Mouse (Mus musculus) testis, postnatal 10 days (tissue): ENCODE data around the gene Nlrp4a.
"Not testable (repeated sequence)": the region's sequence is repeated elsewhere in the genome, so short reads cannot be mapped to it uniquely, and the experiment has no call there.

Source experiments
- DNase-seq: peaks from one replicate; pipeline ENCODE4 v3.0.0; 2021; ENCODE audit warnings: low spot score

Nlrp4a gene

DNA sequence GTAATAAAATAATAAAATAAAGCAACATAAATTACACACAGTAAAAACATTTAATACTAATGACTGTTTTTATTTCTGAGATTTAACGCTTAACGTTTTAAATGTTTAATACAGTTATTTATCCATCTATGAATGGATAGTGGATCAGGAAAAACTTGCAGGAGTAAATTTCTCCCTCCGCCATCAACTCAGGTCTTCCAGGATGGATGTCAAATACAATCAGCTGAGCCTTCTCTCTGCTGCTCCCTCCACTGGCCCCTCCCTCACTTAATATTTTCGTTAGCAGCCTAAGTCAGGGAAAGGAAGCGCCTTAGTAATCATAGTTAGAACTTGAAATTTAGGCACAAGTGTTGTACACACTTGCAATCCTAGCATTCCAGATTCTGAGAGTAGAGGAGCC, at the start of gene Nlrp4a:
Nlrp4a (plus strand) TSS at position 301 of the 400 bp plus-strand sequence.
- DNase-seq, result no peak

DNA sequence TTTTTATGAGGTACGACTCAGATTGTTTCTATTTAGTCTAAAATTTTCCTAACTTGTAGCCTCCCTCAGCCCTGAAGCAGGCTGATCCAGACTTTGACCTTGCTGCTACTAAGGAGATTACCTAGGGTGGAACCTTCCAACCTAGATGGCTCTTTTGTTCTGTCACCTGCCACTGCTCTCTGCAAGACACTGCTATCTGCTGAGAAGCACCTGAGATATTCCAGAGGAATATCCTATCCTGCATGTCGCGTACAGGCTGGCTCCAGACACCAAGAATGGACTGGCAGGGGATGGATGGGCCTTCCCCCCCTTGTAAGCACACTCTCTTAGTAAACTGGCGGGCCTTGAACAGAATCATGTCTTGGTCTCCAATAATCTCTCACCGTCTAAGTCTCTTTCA, 48.2 kb upstream of the Nlrp4a start:
- not testable (repeated sequence) for DNase-seq

DNA sequence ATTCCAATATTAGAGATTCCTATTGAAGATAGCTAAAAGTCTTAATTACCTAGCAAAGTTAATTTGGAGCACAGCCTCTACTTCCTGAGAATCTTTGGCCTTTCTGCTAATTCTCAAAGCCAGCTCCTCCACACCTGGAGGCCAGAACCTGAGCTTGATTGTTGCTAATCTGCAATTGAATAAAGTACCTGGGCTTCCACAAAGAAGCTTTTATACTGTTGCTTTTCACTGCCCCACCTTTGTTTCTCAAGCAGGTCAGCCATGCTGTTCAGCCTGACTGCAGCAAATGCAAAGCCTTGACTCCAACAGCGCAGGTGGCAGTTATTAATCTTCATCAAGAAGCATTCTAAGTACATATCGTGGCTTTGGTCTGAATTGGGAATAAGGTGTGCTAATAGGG, 43.8 kb upstream of the Nlrp4a start:
- not testable (repeated sequence) for DNase-seq

DNA sequence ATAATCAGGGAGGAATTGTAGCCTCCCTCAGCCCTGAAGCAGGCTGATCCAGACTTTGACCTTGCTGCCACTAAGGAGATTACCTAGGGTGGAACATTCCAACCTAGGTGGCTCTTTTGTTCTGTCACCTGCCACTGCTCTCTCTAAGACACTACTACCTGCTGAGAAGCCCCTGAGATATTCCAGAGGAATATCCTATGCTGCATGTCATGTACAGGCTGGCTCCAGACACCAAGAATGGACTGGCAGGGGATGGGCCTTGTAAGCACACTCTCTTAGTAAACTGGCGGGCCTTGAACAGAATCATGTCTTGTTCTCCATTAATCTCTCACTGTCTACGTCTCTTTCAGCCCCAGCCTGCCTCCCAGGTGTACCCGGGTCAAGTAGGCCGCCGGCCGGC, 43.1 kb upstream of the Nlrp4a start:
- not testable (repeated sequence) for DNase-seq

DNA sequence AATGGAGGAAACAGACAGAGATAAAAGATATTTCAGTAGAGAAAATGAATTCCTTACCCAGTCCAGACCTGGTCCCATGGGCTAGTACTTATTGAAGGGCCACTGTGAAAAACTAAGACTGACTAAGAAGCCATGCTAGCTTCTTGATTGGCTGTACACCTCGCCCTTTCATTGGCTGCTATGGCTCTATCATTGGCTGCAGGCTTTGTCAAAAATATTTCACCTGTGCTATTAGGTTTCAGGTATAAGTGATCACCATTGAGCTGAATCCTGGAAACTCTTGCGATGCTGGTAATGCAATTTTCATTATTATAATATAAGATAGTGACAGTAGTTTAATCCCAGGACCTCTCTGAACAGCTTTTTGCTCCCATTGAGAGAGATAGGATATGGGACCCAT, 31.3 kb upstream of the Nlrp4a start, which contains the start of gene Nlrp9c:
Nlrp9c (minus strand) TSS at position 101 of the 400 bp plus-strand sequence.
- DNase-seq, result not testable (repeated sequence)

DNA sequence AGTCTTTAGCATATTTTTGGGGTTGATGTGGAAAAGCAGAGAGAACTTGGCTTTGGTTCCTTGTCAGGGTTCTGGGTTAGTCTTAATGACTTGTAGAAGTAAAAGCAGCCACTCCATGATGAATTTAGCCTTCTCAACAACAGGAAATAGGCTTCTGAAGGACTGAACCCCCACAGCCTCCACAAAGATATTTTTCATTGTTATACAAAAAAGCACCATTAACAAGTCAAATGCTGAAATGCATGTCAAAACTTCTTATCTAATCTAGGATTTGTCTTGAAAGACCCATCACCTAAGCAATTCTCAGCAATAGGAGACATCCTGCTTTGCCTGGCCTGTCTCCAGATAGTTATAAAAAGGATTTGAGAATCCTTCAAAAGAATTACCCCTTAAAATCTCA, 41.8 kb downstream of the Nlrp4a start:
- DNase-seq, result no peak

DNA sequence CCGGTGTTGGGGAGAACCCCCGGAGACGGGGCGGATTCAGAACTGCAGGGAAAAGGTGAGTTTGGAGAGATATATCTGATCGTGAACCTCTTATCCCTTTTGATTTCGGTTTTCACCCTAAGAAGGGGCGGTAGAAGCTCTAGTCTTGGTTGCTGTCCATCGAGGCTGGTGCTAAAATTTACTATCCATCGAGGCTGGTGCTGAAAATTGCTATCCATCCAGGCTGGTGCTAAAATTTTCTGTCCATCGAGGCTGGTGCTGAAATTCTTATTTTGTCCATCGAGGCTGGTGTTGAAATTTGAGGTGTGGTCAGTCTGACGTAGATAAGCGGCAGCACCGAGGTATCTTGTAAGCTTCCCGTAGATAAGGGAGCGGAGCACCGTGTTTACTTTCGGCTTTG, 54.6 kb downstream of the Nlrp4a start:
- DNase-seq, result not testable (repeated sequence)
